Mouse (Mus musculus): ENCODE results near the gene Ptgdr. TPM values are rescaled to one million over a fixed set of nuclear protein-coding genes. Genes with fewer than 3 reads are reported as not detected.
"Not testable (repeated sequence)": the region's sequence is repeated elsewhere in the genome, so short reads cannot be mapped to it uniquely, and the experiment has no call there.

Ptgdr gene
- 0.20 and 0.47 TPM in 2 replicates for polyA plus RNA-seq (2016; fragmentation: Nextera tagmentation; extraction: Ambion mirVana)

GRCm38 (mm10) chr14:44858868-44859613 is at the start of gene Ptgdr:
Gene Ptgdr (minus strand): TSS chr14:44859375.
- Histone ChIP-seq H3K27me3 (peaks cover 25% of the 10 kb centered on the region), H3K4me3 (peak within 1 kb of the TSS; percentile 27), H3K4me2 (replicated peaks) (peak within 1 kb of the TSS; percentile 55), H3K36me3 (no peaks in the 10 kb centered on the region), H3K27ac (no peak within 1 kb of the TSS), H3K9me3 (no peaks in the 10 kb centered on the region), H3K9ac (no peak within 1 kb of the TSS), H3K4me1 (peaks cover 10% of the 10 kb centered on the region; the same call in 1 of the 2 replicates)
- ATAC-seq (ENCODE audit: insufficient number of reproducible peaks, insufficient read depth, low FRiP score, low TSS enrichment), result peak; percentile 57; the same call in 1 of the 2 replicates
- WGBS, result 2% methylated on average over 32 of the region's 32 CpGs

GRCm38 (mm10) chr14:44907774-44908173 is 48.6 kb upstream of the Ptgdr start:
- Histone ChIP-seq H3K9ac (no peak overlapping the region), H3K27me3 (no peaks in the 10 kb centered on the region), H3K36me3 (no peaks in the 10 kb centered on the region), H3K4me3 (no peak overlapping the region), H3K4me2 (replicated peaks) (no peak overlapping the region), H3K4me1 (no peaks in the 10 kb centered on the region), H3K27ac (no peak overlapping the region), H3K9me3 (no peaks in the 10 kb centered on the region)
- no peak for ATAC-seq (ENCODE audit: insufficient number of reproducible peaks, insufficient read depth, low FRiP score, low TSS enrichment)
- WGBS, result 81% methylated on average over 5 of the region's 5 CpGs

GRCm38 (mm10) chr14:44904199-44904598 is 45.0 kb upstream of the Ptgdr start:
- no peak overlapping the region for H3K9ac ChIP-seq
- no peaks in the 10 kb centered on the region for H3K4me1 ChIP-seq
- H3K36me3 ChIP-seq, result no peaks in the 10 kb centered on the region
- WGBS, result 74% methylated on average over 4 of the region's 4 CpGs
- H3K4me2 ChIP-seq (replicated peaks), result no peak overlapping the region
- H3K27ac ChIP-seq, result no peak overlapping the region
- no peak overlapping the region for H3K4me3 ChIP-seq
- no peaks in the 10 kb centered on the region for H3K27me3 ChIP-seq
- H3K9me3 ChIP-seq, result no peaks in the 10 kb centered on the region
- ATAC-seq (ENCODE audit: insufficient number of reproducible peaks, insufficient read depth, low FRiP score, low TSS enrichment), result no peak

GRCm38 (mm10) chr14:44901735-44902134 is 42.6 kb upstream of the Ptgdr start:
- not testable (repeated sequence) for H3K4me2 ChIP-seq (replicated peaks); H3K36me3 ChIP-seq; H3K9me3 ChIP-seq; H3K4me1 ChIP-seq; ATAC-seq (ENCODE audit: insufficient number of reproducible peaks, insufficient read depth, low FRiP score, low TSS enrichment); H3K9ac ChIP-seq; H3K27ac ChIP-seq; H3K27me3 ChIP-seq; H3K4me3 ChIP-seq

- Histone ChIP-seq H3K4me1 (no peaks in the 10 kb centered on the region), H3K4me2 (replicated peaks) (no peak overlapping the region), H3K27me3 (no peaks in the 10 kb centered on the region), H3K4me3 (no peak overlapping the region), H3K9me3 (no peaks in the 10 kb centered on the region), H3K9ac (no peak overlapping the region), H3K27ac (no peak overlapping the region), H3K36me3 (no peaks in the 10 kb centered on the region)
- no peak for ATAC-seq (ENCODE audit: insufficient number of reproducible peaks, insufficient read depth, low FRiP score, low TSS enrichment)
- 77% methylated on average over 7 of the region's 7 CpGs for WGBS
Measured at GRCm38 (mm10) chr14:44891387-44892132, 32.4 kb upstream of the Ptgdr start.

GRCm38 (mm10) chr14:44869686-44870085 is 10.5 kb upstream of the Ptgdr start:
- Histone ChIP-seq H3K27me3 (no peaks in the 10 kb centered on the region), H3K4me3 (no peak overlapping the region), H3K36me3 (no peaks in the 10 kb centered on the region), H3K4me2 (replicated peaks) (no peak overlapping the region), H3K27ac (no peak overlapping the region), H3K4me1 (no peaks in the 10 kb centered on the region), H3K9me3 (no peaks in the 10 kb centered on the region), H3K9ac (no peak overlapping the region)
- no peak for ATAC-seq (ENCODE audit: insufficient number of reproducible peaks, insufficient read depth, low FRiP score, low TSS enrichment)
- 75% methylated on average over 6 of the region's 6 CpGs for WGBS

GRCm38 (mm10) chr14:44865661-44866060 is 6.5 kb upstream of the Ptgdr start:
- Histone ChIP-seq H3K4me3 (no peak overlapping the region), H3K4me1 (peaks cover 10% of the 10 kb centered on the region; the same call in 1 of the 2 replicates), H3K27ac (no peak overlapping the region), H3K27me3 (no peaks in the 10 kb centered on the region), H3K36me3 (no peaks in the 10 kb centered on the region), H3K9me3 (no peaks in the 10 kb centered on the region), H3K4me2 (replicated peaks) (no peak overlapping the region), H3K9ac (no peak overlapping the region)
- WGBS, result 84% methylated on average over 8 of the region's 8 CpGs
- no peak for ATAC-seq (ENCODE audit: insufficient number of reproducible peaks, insufficient read depth, low FRiP score, low TSS enrichment)

GRCm38 (mm10) chr14:44863086-44863485 is 3.9 kb upstream of the Ptgdr start:
- ATAC-seq (ENCODE audit: insufficient number of reproducible peaks, insufficient read depth, low FRiP score, low TSS enrichment), result no peak
- H3K36me3 ChIP-seq, result no peaks in the 10 kb centered on the region
- peaks cover 10% of the 10 kb centered on the region; the same call in 1 of the 2 replicates for H3K4me1 ChIP-seq
- no peak overlapping the region for H3K9ac ChIP-seq
- H3K4me3 ChIP-seq, result no peak overlapping the region
- H3K4me2 ChIP-seq (replicated peaks), result no peak overlapping the region
- H3K9me3 ChIP-seq, result no peaks in the 10 kb centered on the region
- peak overlapping the region; percentile 30; the same call in 1 of the 2 replicates for H3K27ac ChIP-seq
- 30% methylated on average over 4 of the region's 4 CpGs for WGBS
- peaks cover 18% of the 10 kb centered on the region for H3K27me3 ChIP-seq

- Histone ChIP-seq H3K27ac (no peak overlapping the region), H3K9ac (no peak overlapping the region), H3K27me3 (peaks cover 25% of the 10 kb centered on the region), H3K4me1 (peaks cover 10% of the 10 kb centered on the region; the same call in 1 of the 2 replicates), H3K4me3 (no peak overlapping the region), H3K4me2 (replicated peaks) (no peak overlapping the region), H3K36me3 (no peaks in the 10 kb centered on the region), H3K9me3 (no peaks in the 10 kb centered on the region)
- WGBS, result 44% methylated on average over 3 of the region's 3 CpGs
- ATAC-seq (ENCODE audit: insufficient number of reproducible peaks, insufficient read depth, low FRiP score, low TSS enrichment), result no peak
Measured at GRCm38 (mm10) chr14:44861161-44861560, 2.0 kb upstream of the Ptgdr start.

GRCm38 (mm10) chr14:44858372-44858771 is 803 bp downstream of the Ptgdr start:
- Histone ChIP-seq H3K9me3 (no peaks in the 10 kb centered on the region), H3K27ac (no peak overlapping the region), H3K27me3 (peaks cover 25% of the 10 kb centered on the region), H3K9ac (no peak overlapping the region), H3K4me1 (peaks cover 8% of the 10 kb centered on the region; the same call in 1 of the 2 replicates), H3K4me3 (peak overlapping the region; percentile 27; the same call in 1 of the 2 replicates), H3K4me2 (replicated peaks) (peak overlapping the region; percentile 55), H3K36me3 (no peaks in the 10 kb centered on the region)
- 10% methylated on average over 12 of the region's 12 CpGs for WGBS
- no peak for ATAC-seq (ENCODE audit: insufficient number of reproducible peaks, insufficient read depth, low FRiP score, low TSS enrichment)

- not testable (repeated sequence) for H3K9me3 ChIP-seq; H3K4me1 ChIP-seq; H3K4me3 ChIP-seq; H3K36me3 ChIP-seq; H3K27ac ChIP-seq; H3K9ac ChIP-seq; H3K27me3 ChIP-seq; H3K4me2 ChIP-seq (replicated peaks); ATAC-seq (ENCODE audit: insufficient number of reproducible peaks, insufficient read depth, low FRiP score, low TSS enrichment)
- 7% methylated on average over 3 of the region's 3 CpGs for WGBS
Measured at GRCm38 (mm10) chr14:44850637-44851036, 8.5 kb downstream of the Ptgdr start.

- Histone ChIP-seq H3K4me3 (no peak overlapping the region), H3K27ac (no peak overlapping the region), H3K27me3 (0 out of 2 replicates have a peak, but pooled peaks cover 3% of the 10 kb centered on the region), H3K4me2 (replicated peaks) (no peak overlapping the region), H3K9me3 (no peaks in the 10 kb centered on the region), H3K36me3 (no peaks in the 10 kb centered on the region), H3K4me1 (no peaks in the 10 kb centered on the region), H3K9ac (no peak overlapping the region)
- 70% methylated on average over 2 of the region's 2 CpGs for WGBS
- ATAC-seq (ENCODE audit: insufficient number of reproducible peaks, insufficient read depth, low FRiP score, low TSS enrichment), result no peak
Measured at GRCm38 (mm10) chr14:44847740-44848139, 11.4 kb downstream of the Ptgdr start.
